Mouse (Mus musculus) heart, embryonic 14.5 days (tissue): ENCODE results near the gene Zfp758. TPM values are rescaled to one million over a fixed set of nuclear protein-coding genes. Genes with fewer than 3 reads are reported as not detected.

Experiments
- ATAC-seq: fragments of 200-750 bp; cut with Nextera tagmentation; 2 replicates; pipeline ENCODE4 v1.8.0; 2017; ENCODE audit warnings: low read depth, moderate TSS enrichment; ENCODE audit not compliant: insufficient number of reproducible peaks, insufficient read depth, low FRiP score
- H3K27ac ChIP-seq, 2 experiments: fragments of 200-500 bp in 1 of 2; fragments of 300-500 bp in 1 of 2; sonication (generic) in 1 of 2; replicated peaks in 1 of 2; 2 replicates each; pipeline ENCODE4 v1.5.1; 2012 to 2014; ENCODE audit warnings: low read depth in 2 of 2, low read length in 2 of 2, control low read depth in 1 of 2, mild to moderate bottlenecking in 1 of 2, mixed read lengths in 1 of 2; ENCODE audit not compliant: control insufficient read depth in 1 of 2, insufficient read depth in 1 of 2
- H3K27me3 ChIP-seq: fragments of 300-500 bp; sonication (generic); 2 replicates; pipeline ENCODE4 v1.6.1; 2014; ENCODE audit warnings: mild to moderate bottlenecking, low read length, control low read depth; ENCODE audit not compliant: control insufficient read depth, insufficient read depth
- H3K36me3 ChIP-seq: fragments of 300-500 bp; sonication (generic); 2 replicates; pipeline ENCODE4 v1.6.1; 2014; ENCODE audit warnings: mild to moderate bottlenecking, control low read depth, low read length, mixed read lengths; ENCODE audit not compliant: control insufficient read depth, insufficient read depth
- H3K4me1 ChIP-seq, 2 experiments: fragments of 200-500 bp in 1 of 2; fragments of 300-500 bp in 1 of 2; sonication (generic) in 1 of 2; 2 replicates each; pipeline ENCODE4 v1.6.1; 2012 to 2014; ENCODE audit warnings: low read length in 2 of 2, control low read depth in 1 of 2, mixed read lengths in 1 of 2; ENCODE audit not compliant: control insufficient read depth in 2 of 2, insufficient read depth in 2 of 2
- H3K4me2 ChIP-seq: fragments of 300-500 bp; sonication (generic); 2 replicates; pipeline ENCODE4 v1.6.1; 2014; ENCODE audit warnings: mild to moderate bottlenecking, low read length
- H3K4me3 ChIP-seq, 2 experiments: fragments of 200-500 bp in 1 of 2; fragments of 300-500 bp in 1 of 2; sonication (generic) in 1 of 2; 2 replicates each; pipeline ENCODE4 v1.5.1; 2012 to 2014; ENCODE audit warnings: low read length in 2 of 2, mild to moderate bottlenecking in 2 of 2, control low read depth in 1 of 2, low read depth in 1 of 2, moderate library complexity in 1 of 2; ENCODE audit not compliant: control insufficient read depth in 1 of 2, insufficient read depth in 1 of 2
- H3K9ac ChIP-seq: fragments of 300-500 bp; sonication (generic); 2 replicates; pipeline ENCODE4 v1.6.1; 2014; ENCODE audit warnings: mild to moderate bottlenecking, low read length
- H3K9me3 ChIP-seq: fragments of 300-500 bp; sonication (generic); 2 replicates; pipeline ENCODE4 v1.6.1; 2016; ENCODE audit warnings: low read length, control low read depth; ENCODE audit not compliant: control insufficient read depth
- WGBS: fragments of 180-500 bp; shearing (Covaris S2); extraction: QIAGEN DNeasy Blood & Tissue Kit; methylation state at CpG from one replicate; pipeline ENCODE4 v1.1.7; 2014; 5-methylcytosine and 5-hydroxymethylcytosine counted together
- polyA plus RNA-seq: library from polyadenylated mRNA; unstranded; fragments of >200 nt; fragmentation: Nextera tagmentation; extraction: Ambion mirVana; gene quantifications from 2 replicates; pipeline ENCODE4 v1.2.1, GENCODE M21; 2014

Zfp758 gene
- polyA plus RNA-seq, 1 experiment from 2014 or later: 8.4 TPM

- Histone ChIP-seq H3K9me3 (no peaks in the 10 kb centered on the region), H3K27me3 (no peaks in the 10 kb centered on the region), H3K36me3 (no peaks in the 10 kb centered on the region), H3K4me1 (no peaks in the 10 kb centered on the region), H3K27ac (no peak overlapping the region), H3K4me2 (no peak overlapping the region), H3K9ac (no peak overlapping the region), H3K4me3 (no peak overlapping the region)
- WGBS: 56% methylated on average over 2 of the region's 2 CpGs
- ATAC-seq: no peak
These were observed 49.5 kb downstream of the Zfp758 start for GRCm38 (mm10) chr17:22410756-22411155.

GRCm38 (mm10) chr17:22417510-22417909 is 56.3 kb downstream of the Zfp758 start:
- H3K27me3 ChIP-seq: no peaks in the 10 kb centered on the region
- under 1% methylated on average over 3 of the region's 3 CpGs for WGBS
- no peaks in the 10 kb centered on the region for H3K36me3 ChIP-seq
- ATAC-seq: no peak
- H3K27ac ChIP-seq: no peak overlapping the region
- H3K4me3 ChIP-seq: no peak overlapping the region
- no peak overlapping the region for H3K9ac ChIP-seq
- no peak overlapping the region for H3K4me2 ChIP-seq
- no peaks in the 10 kb centered on the region for H3K4me1 ChIP-seq
- H3K9me3 ChIP-seq: no peaks in the 10 kb centered on the region

- Histone ChIP-seq H3K4me1 (0 out of 4 replicates have a peak, but pooled peaks cover 0 to 3% of the 10 kb centered on the region in 2 experiments), H3K4me3 (peak within 1 kb of the TSS; percentile 60 to 88), H3K9ac (peak within 1 kb of the TSS; percentile 69), H3K4me2 (peak within 1 kb of the TSS; percentile 77), H3K9me3 (no peaks in the 10 kb centered on the region), H3K27ac (peak within 1 kb of the TSS; percentile 83 to 88), H3K36me3 (no peaks in the 10 kb centered on the region), H3K27me3 (no peaks in the 10 kb centered on the region)
- WGBS: under 1% methylated on average over 29 of the region's 29 CpGs
- peak; percentile 87 for ATAC-seq
These were observed 62.8 kb downstream of the Zfp758 start, which contains the start of gene Zfp946 for GRCm38 (mm10) chr17:22423952-22424617. TSS of gene Zfp946 (plus strand) at chr17:22424222.

- Histone ChIP-seq H3K27ac (peak overlapping the region in 1 of 2 experiments; percentile 83; a peak in 2 of 4 replicates), H3K4me3 (peak overlapping the region; percentile 46 to 60), H3K9ac (peak overlapping the region; percentile 69), H3K4me2 (peak overlapping the region; percentile 77), H3K36me3 (no peaks in the 10 kb centered on the region), H3K4me1 (0 out of 4 replicates have a peak, but pooled peaks cover 0 to 3% of the 10 kb centered on the region in 2 experiments), H3K27me3 (no peaks in the 10 kb centered on the region), H3K9me3 (no peaks in the 10 kb centered on the region)
- no peak for ATAC-seq
- WGBS: 3% methylated on average over 12 of the region's 12 CpGs
These were observed 63.5 kb downstream of the Zfp758 start for GRCm38 (mm10) chr17:22424636-22425354.

Other genes starting within 250 kb of the Zfp758 start
- gene Zfp947, start 195.3 kb upstream of the Zfp758 start, polyA plus RNA-seq: 2.7 and 3.1 TPM in 2 replicates
- 2.0 and 2.4 TPM in 2 replicates for gene Zfp994, start 135.8 kb upstream of the Zfp758 start, polyA plus RNA-seq
- gene CT030661.1, start 46.6 kb upstream of the Zfp758 start, polyA plus RNA-seq: 8.0 and 8.6 TPM in 2 replicates
- gene Zfp944, start 53 bp upstream of the Zfp758 start, polyA plus RNA-seq: 8.4 and 9.6 TPM in 2 replicates
- gene Zfp946, start 62.8 kb downstream of the Zfp758 start, polyA plus RNA-seq: 8.3 and 8.8 TPM in 2 replicates
- gene Vmn2r111, start 212.0 kb downstream of the Zfp758 start, polyA plus RNA-seq: not detected in 2 replicates
- gene Vmn2r112, start 239.5 kb downstream of the Zfp758 start, polyA plus RNA-seq: not detected in 2 replicates